Mouse (Mus musculus): ENCODE measurements around the gene Dbil5. TPM values are rescaled to one million over a fixed set of nuclear protein-coding genes. Genes with fewer than 3 reads are reported as not detected.

Dbil5 gene
- total RNA-seq, 2 experiments from 2014 or later = not detected

GRCm38 (mm10) chr11:76268001-76268459 is 50.6 kb downstream of the Dbil5 start:
- no peak for DNase-seq
- intact Hi-C loops (cut with DNase I) = no loop called here

Other genes starting within 250 kb of the Dbil5 start
- gene 1700016K19Rik, start 217.7 kb upstream of the Dbil5 start, total RNA-seq (2021) = 1 to 10 TPM; 4.6 to 4.8 TPM
- 10 to 100 TPM; 28.7 to 28.9 TPM for gene Rflnb, start 189.8 kb upstream of the Dbil5 start, total RNA-seq (2021)
- gene Vps53, start 38.0 kb upstream of the Dbil5 start, total RNA-seq (2021) = 10 to 100 TPM; 75.1 to 86.2 TPM
- gene Fam57a, start 37.9 kb upstream of the Dbil5 start, total RNA-seq (2021) = 10 to 100 TPM; 22.9 to 25.9 TPM
- gene Gemin4, start 56 bp downstream of the Dbil5 start, total RNA-seq (2021) = 10 to 100 TPM in 1 of 2 experiments, 1 to 10 TPM in 1; 7.7 to 10.3 TPM
- gene Mrm3, start 26.1 kb downstream of the Dbil5 start, total RNA-seq (2021) = 10 to 100 TPM; 14.0 to 16.8 TPM
- gene Glod4, start 26.1 kb downstream of the Dbil5 start, total RNA-seq (2021) = 10 to 100 TPM; 49.7 to 62.0 TPM
- gene Nxn, start 181.5 kb downstream of the Dbil5 start, total RNA-seq (2021) = 10 to 100 TPM; 12.4 to 15.7 TPM
- 10 to 100 TPM; 34.1 to 38.0 TPM for gene Timm22, start 189.3 kb downstream of the Dbil5 start, total RNA-seq (2021)